Mouse (Mus musculus) cerebellum, adult 9-10 months (tissue): ENCODE data around the gene Irf2bp1.
A peak's percentile ranks its signal among the peaks of the same experiment; 100 is the strongest.

Source experiments
- DNase-seq: peaks from one replicate; pipeline ENCODE4 v3.0.0; 2022

Irf2bp1 gene

GRCm38 (mm10) chr7:19001066-19001806 is 2.6 kb upstream of the Irf2bp1 start:
- DNase-seq, result peak; percentile 63

DNA sequence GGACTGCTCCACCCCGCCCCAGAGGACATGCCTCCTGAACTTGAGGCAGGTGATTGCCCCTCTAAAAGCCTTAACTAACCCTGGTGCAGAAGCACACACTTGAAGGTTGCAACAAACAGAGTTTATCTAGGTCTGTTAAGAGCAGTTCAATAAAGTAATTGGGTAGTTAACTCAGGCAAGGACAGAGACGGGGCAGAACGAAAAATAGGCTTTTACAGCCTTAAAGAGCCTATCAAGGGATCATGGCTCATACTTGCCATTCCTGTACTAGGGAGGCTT is 2.1 kb upstream of the Irf2bp1 start:
- peak; percentile 72 for DNase-seq

- DNase-seq, result no peak
Observed at GRCm38 (mm10) chr7:19002115-19002514, 1.7 kb upstream of the Irf2bp1 start.

- DNase-seq, result peak; percentile 92
Observed at GRCm38 (mm10) chr7:19002848-19003498, 871 bp upstream of the Irf2bp1 start.

DNA sequence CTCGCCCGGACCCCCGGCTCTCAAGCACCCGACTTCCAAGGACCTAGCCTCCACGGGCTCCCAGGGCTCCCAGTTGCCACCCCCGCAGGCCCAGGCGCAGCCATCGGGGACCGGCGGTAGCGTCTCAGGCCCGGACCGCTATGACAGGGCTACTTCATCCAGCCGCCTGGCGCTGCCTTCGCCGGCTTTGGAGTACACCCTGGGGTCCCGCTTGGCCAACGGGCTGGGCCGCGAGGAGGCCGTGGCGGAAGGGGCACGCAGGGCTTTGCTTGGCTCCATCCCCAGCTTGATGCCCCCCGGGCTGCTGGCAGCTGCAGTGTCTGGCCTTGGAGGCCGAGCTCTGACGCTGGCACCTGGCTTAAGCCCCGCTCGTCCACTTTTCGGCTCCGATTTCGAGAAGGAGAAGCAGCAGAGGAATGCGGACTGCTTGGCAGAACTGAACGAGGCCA is 811 bp downstream of the Irf2bp1 start:
- DNase-seq, result peak; percentile 73

DNA sequence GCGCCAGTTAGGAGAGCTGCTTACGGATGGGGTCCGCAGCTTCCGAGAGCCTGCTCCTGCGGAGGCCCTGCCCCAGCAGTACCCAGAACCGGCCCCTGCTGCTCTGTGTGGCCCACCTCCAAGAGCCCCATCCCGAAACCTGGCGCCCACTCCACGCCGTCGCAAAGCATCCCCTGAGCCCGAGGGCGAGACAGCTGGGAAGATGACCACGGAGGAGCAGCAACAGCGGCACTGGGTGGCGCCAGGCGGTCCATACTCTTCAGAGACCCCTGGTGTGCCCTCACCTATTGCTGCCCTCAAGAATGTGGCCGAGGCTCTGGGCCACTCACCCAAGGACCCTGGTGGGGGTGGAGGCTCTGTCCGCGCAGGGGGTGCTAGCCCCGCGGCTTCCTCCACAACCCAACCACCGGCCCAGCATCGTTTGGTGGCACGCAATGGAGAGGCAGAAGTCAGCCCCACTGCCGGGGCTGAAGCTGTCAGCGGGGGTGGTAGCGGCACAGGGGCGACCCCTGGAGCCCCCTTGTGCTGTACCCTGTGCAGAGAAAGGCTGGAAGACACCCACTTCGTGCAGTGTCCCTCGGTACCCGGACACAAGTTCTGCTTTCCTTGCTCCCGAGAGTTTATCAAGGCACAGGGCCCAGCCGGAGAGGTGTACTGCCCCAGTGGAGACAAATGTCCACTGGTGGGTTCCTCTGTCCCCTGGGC is 1.7 kb downstream of the Irf2bp1 start:
- DNase-seq, result no peak

DNA sequence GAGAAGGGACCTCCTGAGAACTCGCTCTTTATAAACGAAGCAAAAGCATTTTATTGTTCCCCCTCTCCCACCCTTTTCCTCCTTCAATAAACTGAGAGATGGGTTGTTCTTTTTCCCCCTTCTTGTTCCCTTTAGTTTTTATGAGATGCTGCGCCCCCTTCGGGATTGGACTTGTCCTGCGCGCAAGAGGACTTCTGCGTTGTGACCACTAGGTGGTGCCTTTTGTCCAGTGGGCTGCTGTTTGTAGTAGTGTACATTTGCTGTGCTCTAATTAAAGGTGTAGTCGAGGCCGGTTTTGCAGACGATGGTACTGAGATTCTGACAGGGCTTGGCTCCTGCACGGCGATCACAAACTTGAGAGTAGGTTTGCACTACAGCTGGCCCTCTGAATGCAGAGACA is 2.6 kb downstream of the Irf2bp1 start:
- peak; percentile 93 for DNase-seq

DNA sequence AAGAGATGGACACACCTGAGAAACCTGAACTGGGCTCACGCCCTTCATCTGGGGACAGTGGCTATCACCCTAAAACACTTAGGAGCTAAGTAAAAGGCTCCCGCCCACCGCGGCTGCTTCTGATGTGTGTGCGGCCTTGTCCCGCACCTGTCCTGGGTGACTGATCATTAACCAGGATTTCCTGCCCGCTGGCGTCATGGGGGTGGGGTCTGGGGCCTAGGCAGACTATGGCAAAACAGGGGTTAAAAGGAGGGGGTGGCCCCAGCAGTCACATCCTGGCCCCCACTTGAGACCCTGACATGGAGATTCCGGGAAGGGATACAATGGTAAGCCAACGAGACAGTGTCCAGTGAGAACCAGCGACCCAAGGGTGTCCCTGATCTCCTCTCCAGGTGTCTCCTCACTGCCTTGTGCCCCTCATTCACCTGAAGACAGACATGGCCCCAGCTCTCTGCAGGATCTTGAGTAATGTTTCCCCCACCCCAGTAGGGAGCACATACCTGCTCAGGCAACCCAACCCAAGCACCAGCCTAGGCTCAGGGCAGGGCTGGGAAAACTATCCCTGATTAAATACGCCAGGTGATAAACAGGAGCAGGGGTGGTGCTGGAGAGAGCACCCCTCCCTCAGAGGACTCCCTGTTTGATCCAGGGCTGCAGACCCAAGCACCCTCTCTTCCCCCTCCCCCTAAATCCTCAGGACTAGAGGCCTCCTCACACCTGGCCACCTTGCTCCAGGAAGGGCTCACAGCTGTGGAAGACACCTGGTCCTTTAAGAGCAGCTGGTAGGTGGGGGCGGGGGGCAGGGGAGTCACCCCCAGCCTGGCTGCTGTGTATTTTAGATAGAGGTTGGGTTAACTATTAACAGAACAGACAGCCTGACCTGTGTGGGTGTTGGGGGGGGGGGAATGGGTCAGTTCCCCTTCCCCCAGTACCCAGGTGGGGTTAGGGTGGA is 3.5 kb downstream of the Irf2bp1 start:
- DNase-seq, result peak; percentile 55

- peak; percentile 37 for DNase-seq
Observed at GRCm38 (mm10) chr7:19010581-19010980, 6.7 kb downstream of the Irf2bp1 start.

GRCm38 (mm10) chr7:19012025-19012621 is 8.3 kb downstream of the Irf2bp1 start:
- peak; percentile 50 for DNase-seq

DNA sequence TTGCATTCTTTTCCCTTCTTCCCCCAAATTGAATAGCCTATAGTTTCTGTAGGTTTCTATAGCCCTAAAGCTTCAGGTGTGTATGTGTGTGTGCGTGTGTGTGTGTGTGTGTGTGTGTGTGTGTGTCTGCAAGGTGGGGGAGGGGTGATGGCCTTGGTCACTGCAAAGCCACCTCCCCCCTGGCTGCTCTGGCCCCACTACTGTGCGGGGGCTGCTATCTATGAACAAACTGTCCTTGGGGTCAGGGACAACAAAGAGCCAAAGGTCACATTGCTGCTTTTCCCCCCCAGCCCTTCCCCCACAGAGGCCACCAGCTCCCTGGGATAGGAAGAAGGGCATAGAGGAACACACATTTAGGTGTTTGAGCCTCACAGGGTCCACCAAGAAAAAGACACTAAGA is 9.0 kb downstream of the Irf2bp1 start:
- peak; percentile 31 for DNase-seq

DNA sequence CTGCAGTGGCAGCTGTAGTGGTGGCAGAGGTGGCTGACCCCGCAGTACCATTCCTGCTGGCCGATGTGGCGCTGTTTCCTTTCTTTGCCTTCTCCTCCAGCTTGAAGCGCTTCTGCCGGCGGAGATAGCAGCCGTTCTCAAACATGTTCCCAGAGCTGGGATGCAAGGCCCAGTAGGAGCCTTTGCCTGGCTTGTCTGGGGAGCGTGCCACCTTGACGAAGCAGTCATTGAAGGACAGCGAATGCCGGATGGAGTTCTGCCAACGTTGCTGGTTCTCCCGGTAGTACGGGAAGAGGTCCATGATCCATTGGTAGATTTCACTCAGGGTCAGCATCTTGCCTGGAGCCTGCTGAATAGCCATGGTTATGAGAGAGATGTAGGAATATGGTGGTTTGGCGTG is 10.6 kb downstream of the Irf2bp1 start:
- DNase-seq, result peak; percentile 23

DNA sequence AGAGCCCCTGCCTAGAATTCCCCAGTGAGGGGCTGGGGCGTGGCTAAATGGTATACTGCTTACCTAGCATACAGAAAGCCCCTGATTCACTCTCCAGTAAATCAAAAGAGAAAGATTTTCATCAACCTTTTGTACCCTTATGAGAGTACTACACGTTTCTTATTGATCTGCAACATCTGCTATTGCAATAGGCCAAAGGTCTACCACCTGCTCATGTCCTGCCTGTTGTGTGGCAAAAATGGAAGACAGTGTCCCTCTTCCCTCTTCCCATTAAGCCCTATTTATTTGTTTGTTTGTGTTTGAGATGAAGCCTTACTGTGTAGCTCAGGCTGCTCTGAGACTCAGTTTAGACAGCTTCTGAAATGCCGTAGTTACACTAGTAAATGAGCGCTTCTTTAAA is 12.2 kb downstream of the Irf2bp1 start:
- DNase-seq, result no peak

- no peak for DNase-seq
Observed at GRCm38 (mm10) chr7:19017909-19018308, 14.1 kb downstream of the Irf2bp1 start.

DNA sequence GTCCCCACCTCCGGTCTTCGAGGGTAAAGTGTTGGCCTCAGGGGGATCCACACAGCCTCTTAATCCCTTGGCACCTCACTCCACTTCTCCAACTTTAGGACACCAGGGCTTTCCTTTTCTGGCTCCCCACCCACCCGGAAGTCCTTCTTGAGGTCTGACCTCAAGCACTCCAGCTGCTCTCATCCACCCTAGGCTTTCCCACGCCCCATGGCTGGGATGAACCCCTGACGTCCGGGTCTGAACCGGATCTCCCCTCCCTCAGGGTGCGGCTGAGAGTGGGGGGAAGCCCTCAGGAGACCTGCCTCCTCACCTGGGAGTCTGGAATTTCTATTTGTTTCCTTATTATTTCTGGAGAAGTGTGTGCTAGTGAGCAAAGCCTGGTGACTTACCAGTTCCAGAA is 17.2 kb downstream of the Irf2bp1 start:
- DNase-seq, result no peak

DNA sequence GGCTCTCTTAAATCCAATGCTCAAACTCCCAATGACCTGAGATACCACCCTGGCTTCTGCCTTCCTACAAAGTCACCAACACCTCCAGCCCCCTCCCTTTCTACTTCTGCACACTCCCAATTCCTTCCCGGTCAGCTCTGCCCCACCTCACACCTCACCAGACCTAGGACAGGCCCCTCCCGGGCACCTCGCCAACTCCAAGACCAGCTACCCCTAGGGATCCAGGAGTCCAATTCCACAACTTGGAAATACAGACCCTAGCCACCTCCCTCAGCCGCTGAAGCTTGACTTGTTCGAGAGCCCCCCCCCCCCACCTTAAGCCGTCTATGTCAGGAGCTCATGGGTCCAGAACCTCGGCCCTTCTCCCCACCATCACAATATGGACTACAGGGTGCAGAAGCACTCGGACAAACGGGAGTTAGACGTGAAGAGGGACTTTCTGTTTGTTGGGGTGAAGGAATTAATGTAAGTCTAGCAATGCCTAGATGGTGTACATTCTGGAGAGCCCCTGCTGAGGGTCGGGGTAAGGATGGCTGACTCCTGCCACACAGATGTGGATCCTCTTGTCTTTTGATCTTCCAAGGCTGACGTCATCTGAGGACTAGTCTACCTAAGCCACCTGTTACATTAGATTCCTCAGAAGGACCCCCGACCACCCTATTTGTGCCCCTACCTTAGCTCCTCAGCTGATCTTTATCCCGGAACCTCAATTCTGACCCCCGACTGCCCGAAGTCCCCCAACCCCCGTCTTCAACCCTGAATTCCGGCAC is 18.5 kb downstream of the Irf2bp1 start:
- DNase-seq, result no peak

GRCm38 (mm10) chr7:19023357-19023814 is 19.5 kb downstream of the Irf2bp1 start, which contains the start of gene Foxa3:
TSS of gene Foxa3 (minus strand) at chr7:19023538.
- peak; percentile 80 for DNase-seq

- DNase-seq, result peak; percentile 93
Observed at GRCm38 (mm10) chr7:19024096-19024506, 20.3 kb downstream of the Irf2bp1 start, which contains the start of gene Sympk. TSS of gene Sympk (plus strand) at chr7:19024377.

GRCm38 (mm10) chr7:19024581-19025255 is 20.9 kb downstream of the Irf2bp1 start:
- DNase-seq, result peak; percentile 73

DNA sequence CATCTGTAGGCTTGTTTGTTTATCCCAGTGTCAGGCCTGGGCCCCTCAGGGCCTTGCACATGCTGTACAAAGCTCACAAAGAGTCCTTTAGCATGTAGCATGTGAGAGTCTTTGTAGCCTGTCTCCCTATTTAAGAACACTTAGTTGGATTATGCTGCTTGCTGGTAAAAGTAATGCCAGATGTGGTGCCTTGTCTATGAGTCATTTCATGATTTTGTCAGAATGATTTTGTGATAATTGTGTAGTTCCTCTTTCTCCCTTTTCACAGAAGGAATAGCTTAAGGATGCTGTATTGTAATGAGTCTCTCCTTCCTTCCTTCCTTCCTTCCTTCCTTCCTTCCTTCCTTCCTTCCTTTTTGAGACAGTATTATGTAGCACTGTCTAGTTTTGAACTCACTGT is 24.2 kb downstream of the Irf2bp1 start:
- DNase-seq, result no peak
